Mouse (Mus musculus) intestine, embryonic 16.5 days (tissue): ENCODE data around the gene Paqr4. TPM values are rescaled to one million over a fixed set of nuclear protein-coding genes. Genes with fewer than 3 reads are reported as not detected.
A peak's percentile ranks its signal among the peaks of the same experiment; 100 is the strongest.

Experiments used
- ATAC-seq: fragments of 200-750 bp; cut with Nextera tagmentation; 2 replicates; pipeline ENCODE4 v1.8.0; 2017; ENCODE audit warnings: moderate TSS enrichment, moderate library complexity
- H3K27ac ChIP-seq: fragments of 300-500 bp; sonication (generic); 2 replicates; pipeline ENCODE4 v1.5.1; 2014; ENCODE audit warnings: mild to moderate bottlenecking, low read length
- H3K27me3 ChIP-seq: fragments of 300-500 bp; sonication (generic); replicated peaks from 2 replicates; pipeline ENCODE4 v1.6.1; 2014; ENCODE audit warnings: low read length, control low read depth, mixed read lengths; ENCODE audit not compliant: control insufficient read depth, insufficient read depth
- H3K36me3 ChIP-seq: fragments of 300-500 bp; sonication (generic); 2 replicates; pipeline ENCODE4 v1.6.1; 2014; ENCODE audit warnings: low read length, control low read depth; ENCODE audit not compliant: control insufficient read depth, insufficient read depth
- H3K4me1 ChIP-seq: fragments of 300-500 bp; sonication (generic); 2 replicates; pipeline ENCODE4 v1.6.1; 2014; ENCODE audit warnings: low read length, control low read depth, mixed read lengths; ENCODE audit not compliant: control insufficient read depth, insufficient read depth
- H3K4me2 ChIP-seq: fragments of 300-500 bp; sonication (generic); 2 replicates; pipeline ENCODE4 v1.6.1; 2014; ENCODE audit warnings: low read depth, low read length, control low read depth
- H3K4me3 ChIP-seq: fragments of 300-500 bp; sonication (generic); 2 replicates; pipeline ENCODE4 v1.5.1; 2014; ENCODE audit warnings: mild to moderate bottlenecking, low read length
- H3K9ac ChIP-seq: fragments of 300-500 bp; sonication (generic); 2 replicates; pipeline ENCODE4 v1.6.1; 2014; ENCODE audit warnings: low read depth, low read length
- H3K9me3 ChIP-seq: fragments of 300-500 bp; sonication (generic); 2 replicates; pipeline ENCODE4 v1.6.1; 2016; ENCODE audit warnings: low read length, control low read depth; ENCODE audit not compliant: control insufficient read depth
- WGBS: fragments of 180-500 bp; shearing (Covaris S2); extraction: QIAGEN DNeasy Blood & Tissue Kit; methylation state at CpG from one replicate; pipeline ENCODE4 v1.1.7; 2014; 5-methylcytosine and 5-hydroxymethylcytosine counted together
- polyA plus RNA-seq: library from polyadenylated mRNA; unstranded; fragments of >200 nt; fragmentation: Nextera tagmentation; extraction: Ambion mirVana; gene quantifications from 2 replicates; pipeline ENCODE4 v1.2.1, GENCODE M21; 2015

Paqr4 gene
- polyA plus RNA-seq, 1 experiment from 2014 or later: 23.5 TPM

GRCm38 (mm10) chr17:23738836-23739201 is 1.8 kb downstream of the Paqr4 start:
- Histone ChIP-seq H3K4me2 (peak overlapping the region; percentile 97), H3K9ac (peak overlapping the region; percentile 76), H3K4me1 (peaks cover 20% of the 10 kb centered on the region), H3K27ac (no peak overlapping the region), H3K36me3 (no peaks in the 10 kb centered on the region; the same call in 1 of the 2 replicates), H3K4me3 (peak overlapping the region; percentile 68), H3K27me3 (peaks cover 30% of the 10 kb centered on the region), H3K9me3 (no peaks in the 10 kb centered on the region)
- WGBS: 64% methylated on average over 2 of the region's 2 CpGs
- ATAC-seq: no peak

DNA sequence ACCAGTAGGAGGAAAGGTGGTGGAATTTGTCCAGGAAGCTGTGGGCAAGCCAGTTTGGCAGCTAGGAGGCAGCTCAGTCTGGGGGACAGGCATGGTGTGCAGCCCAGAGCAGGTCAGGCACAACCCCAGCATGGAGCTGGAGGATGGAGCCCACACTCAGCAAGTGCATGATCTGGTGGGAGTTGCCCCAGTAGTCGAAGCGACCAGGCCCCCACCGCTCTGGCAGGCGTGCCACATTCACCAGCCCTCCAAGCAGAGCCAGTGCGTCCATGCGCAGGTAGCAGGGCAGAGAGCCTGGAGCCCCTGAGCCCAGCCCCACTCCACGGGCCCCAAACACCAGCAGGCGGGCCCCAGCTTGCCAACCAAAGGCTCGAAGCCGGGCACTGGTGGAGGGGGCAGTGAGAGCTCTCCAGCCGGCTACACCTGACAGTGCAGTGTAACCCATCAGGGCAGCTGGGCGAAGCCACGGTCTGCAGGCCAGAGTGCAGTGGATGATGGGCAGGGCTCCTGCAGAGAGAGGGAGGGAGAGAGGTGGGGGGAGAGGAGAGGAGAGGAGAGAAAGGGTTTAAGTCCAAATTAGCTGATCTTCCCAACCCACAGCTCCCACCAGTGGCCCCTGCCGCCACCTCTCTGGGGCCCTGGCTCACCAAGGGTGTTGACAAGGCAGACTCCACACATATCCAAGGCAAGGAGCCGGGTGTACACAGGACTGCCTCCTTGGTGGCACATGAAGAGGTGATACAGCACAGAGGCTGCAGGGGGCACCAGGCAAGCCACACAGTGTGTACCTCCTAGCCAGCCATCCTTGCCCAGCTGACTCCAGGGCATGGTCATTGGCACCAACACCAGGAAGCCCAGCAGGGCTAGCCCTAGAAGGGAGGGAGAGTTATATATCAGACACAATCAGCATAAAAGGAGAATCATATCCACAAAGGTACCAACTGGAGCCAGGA is 2.9 kb downstream of the Paqr4 start:
- H3K4me1 ChIP-seq: peaks cover 20% of the 10 kb centered on the region
- peaks cover 20% of the 10 kb centered on the region for H3K27me3 ChIP-seq
- no peaks in the 10 kb centered on the region; the same call in 1 of the 2 replicates for H3K36me3 ChIP-seq
- 75% methylated on average over 15 of the region's 15 CpGs for WGBS
- H3K4me3 ChIP-seq: no peak overlapping the region
- no peak for ATAC-seq
- H3K4me2 ChIP-seq: no peak overlapping the region
- no peaks in the 10 kb centered on the region for H3K9me3 ChIP-seq
- H3K9ac ChIP-seq: no peak overlapping the region
- no peak overlapping the region for H3K27ac ChIP-seq

DNA sequence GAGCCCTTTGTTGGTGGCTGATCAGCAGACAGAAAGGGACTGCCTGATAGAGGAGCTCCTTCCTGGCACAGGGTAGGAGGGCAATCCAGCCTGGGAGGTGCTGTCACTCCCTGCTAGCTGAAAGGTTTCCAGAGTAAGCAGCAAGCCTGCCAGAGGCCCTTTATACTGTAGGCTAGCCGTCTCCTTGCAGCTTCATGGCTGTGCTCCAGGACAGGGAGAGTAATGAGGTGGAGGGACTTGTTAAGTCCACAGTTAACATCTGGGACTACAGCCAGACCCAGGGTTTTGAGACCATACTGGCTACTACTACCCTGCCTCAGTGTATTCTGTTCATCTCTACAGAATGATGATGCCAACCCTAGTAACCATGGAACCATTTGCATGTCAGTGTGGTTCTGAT is 6.3 kb downstream of the Paqr4 start:
- no peak overlapping the region for H3K27ac ChIP-seq
- H3K4me1 ChIP-seq: peaks cover 6% of the 10 kb centered on the region
- WGBS: 65% methylated on average over 1 of the region's 1 CpGs
- H3K9ac ChIP-seq: no peak overlapping the region
- no peaks in the 10 kb centered on the region; the same call in 1 of the 2 replicates for H3K36me3 ChIP-seq
- ATAC-seq: no peak
- no peak overlapping the region for H3K4me2 ChIP-seq
- H3K27me3 ChIP-seq: no peaks in the 10 kb centered on the region
- H3K4me3 ChIP-seq: no peak overlapping the region
- H3K9me3 ChIP-seq: no peaks in the 10 kb centered on the region

- H3K9ac ChIP-seq: no peak overlapping the region
- WGBS: 73% methylated on average over 1 of the region's 1 CpGs
- no peak for ATAC-seq
Measured at GRCm38 (mm10) chr17:23730441-23730840, 10.2 kb downstream of the Paqr4 start.

GRCm38 (mm10) chr17:23726758-23727142 is 13.9 kb downstream of the Paqr4 start:
- no peaks in the 10 kb centered on the region for H3K36me3 ChIP-seq
- H3K4me2 ChIP-seq: peak overlapping the region; percentile 70
- no peaks in the 10 kb centered on the region for H3K27me3 ChIP-seq
- peak overlapping the region; percentile 88 for H3K27ac ChIP-seq
- no peaks in the 10 kb centered on the region for H3K9me3 ChIP-seq
- peak overlapping the region; percentile 83 for H3K9ac ChIP-seq
- peaks cover 10% of the 10 kb centered on the region for H3K4me1 ChIP-seq
- peak; percentile 90 for ATAC-seq
- peak overlapping the region; percentile 83 for H3K4me3 ChIP-seq
- WGBS: 1% methylated on average over 18 of the region's 20 CpGs

More at GRCm38 (mm10) chr17:23730441-23730840, 10.2 kb downstream of the Paqr4 start:
- Histone ChIP-seq H3K9me3 (no peaks in the 10 kb centered on the region), H3K4me1 (peaks cover 8% of the 10 kb centered on the region), H3K27me3 (no peaks in the 10 kb centered on the region), H3K27ac (no peak overlapping the region), H3K36me3 (no peaks in the 10 kb centered on the region), H3K4me3 (no peak overlapping the region), H3K4me2 (no peak overlapping the region)

- peak within 1 kb of the TSS; percentile 83 for H3K9ac ChIP-seq
- H3K27ac ChIP-seq: peak within 1 kb of the TSS; percentile 88
- WGBS: 1% methylated on average over 73 of the region's 73 CpGs
- H3K4me2 ChIP-seq: peak within 1 kb of the TSS; percentile 70
- peak; percentile 94 for ATAC-seq
- H3K4me3 ChIP-seq: peak within 1 kb of the TSS; percentile 83
- H3K4me1 ChIP-seq: peaks cover 16% of the 10 kb centered on the region
- no peaks in the 10 kb centered on the region for H3K9me3 ChIP-seq
- H3K36me3 ChIP-seq: no peaks in the 10 kb centered on the region
- no peaks in the 10 kb centered on the region for H3K27me3 ChIP-seq
Measured at GRCm38 (mm10) chr17:23725999-23726757, 14.5 kb downstream of the Paqr4 start, which contains the start of gene Pkmyt1. TSS of gene Pkmyt1 (plus strand) at chr17:23726336.

GRCm38 (mm10) chr17:23725477-23725876 is 15.2 kb downstream of the Paqr4 start:
- Histone ChIP-seq H3K9me3 (no peaks in the 10 kb centered on the region), H3K4me1 (peaks cover 17% of the 10 kb centered on the region), H3K4me3 (peak overlapping the region; percentile 83), H3K27ac (peak overlapping the region; percentile 69), H3K4me2 (peak overlapping the region; percentile 70), H3K36me3 (no peaks in the 10 kb centered on the region), H3K9ac (peak overlapping the region; percentile 69), H3K27me3 (no peaks in the 10 kb centered on the region)
- 55% methylated on average over 4 of the region's 4 CpGs for WGBS
- ATAC-seq: no peak

DNA sequence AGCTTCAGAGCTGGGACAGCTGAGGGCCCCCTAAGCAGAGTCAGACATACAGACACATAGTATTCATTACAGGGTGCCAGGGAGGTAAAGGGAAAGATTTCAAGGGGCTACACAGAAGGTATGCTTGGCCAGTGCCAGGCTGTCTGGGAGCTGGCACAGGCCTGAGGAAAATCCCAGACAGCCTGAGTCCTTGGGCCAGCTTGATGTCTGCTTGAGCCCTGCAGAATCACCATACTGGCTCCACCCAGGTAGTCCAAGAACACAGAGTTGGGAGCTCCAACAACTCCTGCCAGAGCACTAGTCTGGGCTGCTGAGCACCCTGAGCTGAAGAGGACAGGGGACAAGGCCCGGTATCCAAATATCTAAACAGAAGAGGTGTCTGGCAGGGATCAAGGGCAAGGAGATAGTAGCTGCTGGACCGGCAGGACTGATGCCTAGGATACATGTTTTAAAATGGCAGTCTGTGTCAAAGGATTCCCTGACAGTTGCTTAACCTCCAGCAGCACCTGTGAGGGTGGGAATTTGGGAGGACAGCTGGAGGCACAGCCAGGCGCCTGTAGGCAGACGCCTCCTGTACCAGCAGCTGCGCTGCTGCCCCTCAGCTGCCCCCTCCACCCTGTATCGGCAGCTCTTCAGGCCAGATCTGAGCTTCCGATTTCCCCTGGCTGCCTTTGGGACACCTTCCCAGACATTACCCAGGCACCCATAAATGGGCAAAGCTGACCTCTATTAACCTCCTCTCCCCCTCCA is 18.1 kb downstream of the Paqr4 start, which contains the start of gene 1520401A03Rik:
TSS of gene 1520401A03Rik (minus strand) at position 408 of the 750 bp plus-strand sequence.
- H3K9ac ChIP-seq: no peak within 1 kb of the TSS
- H3K27ac ChIP-seq: no peak within 1 kb of the TSS
- H3K9me3 ChIP-seq: no peaks in the 10 kb centered on the region
- WGBS: 62% methylated on average over 7 of the region's 7 CpGs
- ATAC-seq: no peak
- no peak within 1 kb of the TSS for H3K4me3 ChIP-seq
- H3K27me3 ChIP-seq: no peaks in the 10 kb centered on the region
- H3K4me1 ChIP-seq: peaks cover 17% of the 10 kb centered on the region
- H3K4me2 ChIP-seq: no peak within 1 kb of the TSS
- no peaks in the 10 kb centered on the region for H3K36me3 ChIP-seq
